Mouse (Mus musculus): Measurements from ENCODE around the gene Art5. TPM values are rescaled to one million over a fixed set of nuclear protein-coding genes. Genes with fewer than 3 reads are reported as not detected.

The Art5 gene
- total and polyA plus RNA-seq, 3 experiments, result 0.04 TPM; not detected in 2

DNA sequence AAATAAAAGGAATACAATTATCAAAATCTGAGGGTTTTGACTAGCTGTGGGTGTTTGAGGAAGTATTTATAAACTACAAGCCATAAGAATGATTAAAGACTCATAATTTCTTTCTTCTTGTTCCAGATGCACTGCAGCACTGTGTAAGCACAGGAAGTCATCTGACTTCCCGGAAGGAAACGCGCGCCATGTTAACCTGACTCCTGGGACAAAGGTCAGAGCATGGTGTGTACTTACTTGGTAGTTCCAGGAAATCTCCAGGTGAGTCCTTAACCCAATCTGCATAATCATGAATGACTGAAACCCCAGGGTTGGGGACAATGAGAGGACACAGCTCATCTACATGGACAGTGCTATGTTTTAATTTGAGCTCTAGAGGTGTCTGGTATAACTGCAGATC lies 23.1 kb upstream of the Art5 start:
- H3K4me1 ChIP-seq (ENCODE audit: control insufficient read depth in 1 of 2, insufficient read depth in 2 of 2, low read length in 2 of 2), result no peaks in the 10 kb centered on the region
- no peaks in the 10 kb centered on the region for H3K79me2 ChIP-seq (ENCODE audit: control insufficient read depth, insufficient read depth, low read length, poor library complexity)
- H3K36me3 ChIP-seq (ENCODE audit: control insufficient read depth in 1 of 2, insufficient read depth in 2 of 2, low read length in 2 of 2), result peaks cover 0 to 64% of the 10 kb centered on the region in 2 experiments; a peak in 2 of 4 replicates
- DNase-seq (ENCODE audit: low read depth, low spot score), result no peak
- H3K9me3 ChIP-seq (replicated peaks; ENCODE audit: insufficient read depth, low read length), result no peaks in the 10 kb centered on the region
- no peaks in the 10 kb centered on the region for H3K27me3 ChIP-seq (ENCODE audit: control insufficient read depth in 1 of 2, insufficient read depth in 2 of 2, low read length in 2 of 2)
- H3K9ac ChIP-seq (ENCODE audit: control insufficient read depth, low read depth, low read length, poor library complexity, severe bottlenecking), result no peak overlapping the region
- TF ChIP-seq SIN3A (IDR thresholded peaks at IDR 0.05; ENCODE audit: low read length), result no peak
- no peak for TF ChIP-seq MEF2A (IDR thresholded peaks at IDR 0.05; ENCODE audit: extremely low read depth, insufficient replicate concordance, low read depth, low read length, poor library complexity, severe bottlenecking)
- no peak overlapping the region for H3K27ac ChIP-seq (ENCODE audit: control insufficient read depth, low read depth, low read length)
- H3K4me3 ChIP-seq (ENCODE audit: control insufficient read depth in 1 of 2, insufficient read depth in 1 of 2, low read depth in 2 of 2, low read length in 2 of 2), result no peak overlapping the region

DNA sequence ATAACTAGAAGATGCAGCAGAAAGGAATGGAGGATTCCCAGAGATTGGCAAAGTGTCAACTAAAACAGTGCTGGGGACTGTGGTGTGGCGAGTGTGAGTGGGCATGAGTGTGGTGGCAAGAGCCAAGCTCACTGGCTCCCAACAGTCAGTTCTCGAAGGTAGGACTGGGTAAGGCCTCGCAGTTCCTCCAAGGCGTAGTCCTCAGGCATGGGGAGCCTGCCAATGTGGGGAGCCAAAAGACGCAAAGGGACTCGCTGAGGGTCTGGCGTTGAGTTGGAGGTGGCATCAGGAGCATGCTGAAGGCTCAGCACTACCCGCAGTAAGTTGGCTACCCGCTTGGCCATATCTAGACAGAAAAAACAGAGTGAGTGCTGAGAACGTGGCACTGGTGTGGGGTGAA lies 11.0 kb upstream of the Art5 start:
- Histone ChIP-seq H3K4me1 (ENCODE audit: control insufficient read depth in 1 of 2, insufficient read depth in 2 of 2, low read length in 2 of 2) (no peaks in the 10 kb centered on the region), H3K4me3 (ENCODE audit: control insufficient read depth in 1 of 2, insufficient read depth in 1 of 2, low read depth in 2 of 2, low read length in 2 of 2) (no peak overlapping the region), H3K9me3 (replicated peaks; ENCODE audit: insufficient read depth, low read length) (no peaks in the 10 kb centered on the region), H3K79me2 (ENCODE audit: control insufficient read depth, insufficient read depth, low read length, poor library complexity) (no peaks in the 10 kb centered on the region), H3K27ac (ENCODE audit: control insufficient read depth, low read depth, low read length) (no peak overlapping the region), H3K27me3 (ENCODE audit: control insufficient read depth in 1 of 2, insufficient read depth in 2 of 2, low read length in 2 of 2) (no peaks in the 10 kb centered on the region; a peak in 1 of 4 replicates), H3K9ac (ENCODE audit: control insufficient read depth, low read depth, low read length, poor library complexity, severe bottlenecking) (no peak overlapping the region), H3K36me3 (ENCODE audit: control insufficient read depth in 1 of 2, insufficient read depth in 2 of 2, low read length in 2 of 2) (peaks cover 0 to 23% of the 10 kb centered on the region in 2 experiments; a peak in 2 of 4 replicates)
- TF ChIP-seq EP300 (IDR thresholded peaks at IDR 0.05; ENCODE audit: low read depth in 1 of 2, low read length in 2 of 2) (no peak), ZNF384 (IDR thresholded peaks at IDR 0.05; ENCODE audit: low read depth, low read length) (no peak), E2F4 (IDR thresholded peaks at IDR 0.05; ENCODE audit: borderline replicate concordance, low read depth, low read length) (no peak), TBP (IDR thresholded peaks at IDR 0.05; ENCODE audit: low read depth, low read length) (no peak), TAL1 (IDR thresholded peaks at IDR 0.05; ENCODE audit: low read length) (no peak), NRF1 (IDR thresholded peaks at IDR 0.05; ENCODE audit: insufficient read depth, low read depth, low read length, poor library complexity, severe bottlenecking) (no peak), POLR2AphosphoS5 (IDR thresholded peaks at IDR 0.05; ENCODE audit: borderline replicate concordance, low read depth, low read length) (no peak), MYC (IDR thresholded peaks at IDR 0.05; ENCODE audit: low read depth, low read length) (no peak), CHD1 (IDR thresholded peaks at IDR 0.05; ENCODE audit: low read depth, low read length) (no peak), ZKSCAN1 (IDR thresholded peaks at IDR 0.05; ENCODE audit: low read depth, low read length) (no peak), CTCF (IDR thresholded peaks at IDR 0.05 in 2 of 3, conservative IDR thresholded peaks at IDR 0.05 in 1 of 3; ENCODE audit: control insufficient read depth in 1 of 3, insufficient read depth in 1 of 3, low read depth in 2 of 3, low read length in 3 of 3, poor library complexity in 1 of 3, severe bottlenecking in 1 of 3) (no peak), ETS1 (IDR thresholded peaks at IDR 0.05; ENCODE audit: low read depth, low read length) (no peak), HCFC1 (IDR thresholded peaks at IDR 0.05; ENCODE audit: low read depth, low read length) (no peak), JUND (IDR thresholded peaks at IDR 0.05; ENCODE audit: low read depth, low read length) (no peak)
- no peak for DNase-seq (ENCODE audit: low read depth, low spot score)
